Mouse (Mus musculus): ENCODE data around the gene Rbm15b.

Rbm15b gene

DNA sequence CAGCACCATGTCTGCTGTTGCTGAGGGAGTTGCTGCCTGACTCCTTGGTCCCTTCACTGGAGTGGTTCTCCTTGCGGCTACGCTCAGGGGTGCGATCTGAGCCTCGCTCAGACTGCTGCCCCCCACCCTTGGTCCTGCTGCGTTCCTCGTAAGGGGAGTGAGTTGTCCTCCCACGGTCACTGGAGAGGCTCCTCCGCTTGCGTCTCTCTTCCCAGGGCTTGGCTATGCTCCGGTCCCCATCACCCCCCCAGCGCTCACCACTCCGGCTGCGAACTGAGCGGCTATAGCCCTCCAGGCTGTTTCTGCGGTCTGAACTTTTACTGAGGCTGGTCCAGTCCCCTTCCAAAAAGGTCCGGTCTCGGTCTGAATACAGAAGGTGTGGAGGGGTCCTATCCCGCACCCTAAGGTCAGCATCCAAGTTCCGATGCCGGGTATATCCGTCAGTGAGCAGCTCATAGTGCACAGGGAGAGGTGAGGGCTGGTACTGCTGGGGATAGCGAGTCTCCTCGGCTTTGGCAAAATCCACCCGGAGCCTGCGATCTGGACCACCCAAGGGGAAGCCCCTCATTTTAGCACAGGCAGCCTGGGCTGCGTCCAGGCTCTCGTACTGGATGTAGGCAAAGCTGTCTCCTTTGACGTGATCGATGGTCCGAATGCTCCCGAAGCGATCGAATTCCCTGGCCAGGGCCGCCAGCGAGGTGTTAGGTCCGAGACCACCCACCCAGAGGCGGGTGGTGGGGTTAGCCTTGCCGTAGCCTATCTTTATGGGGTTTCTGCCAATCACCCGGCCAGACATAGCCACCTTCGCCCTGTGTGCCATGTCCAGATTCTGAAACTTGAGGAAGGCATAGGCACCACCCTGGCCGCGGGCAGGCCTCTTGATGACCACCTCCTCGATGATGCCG is 2.0 kb downstream of the Rbm15b start:
- peak; percentile 11 for DNase-seq (ENCODE audit: low read depth)

DNA sequence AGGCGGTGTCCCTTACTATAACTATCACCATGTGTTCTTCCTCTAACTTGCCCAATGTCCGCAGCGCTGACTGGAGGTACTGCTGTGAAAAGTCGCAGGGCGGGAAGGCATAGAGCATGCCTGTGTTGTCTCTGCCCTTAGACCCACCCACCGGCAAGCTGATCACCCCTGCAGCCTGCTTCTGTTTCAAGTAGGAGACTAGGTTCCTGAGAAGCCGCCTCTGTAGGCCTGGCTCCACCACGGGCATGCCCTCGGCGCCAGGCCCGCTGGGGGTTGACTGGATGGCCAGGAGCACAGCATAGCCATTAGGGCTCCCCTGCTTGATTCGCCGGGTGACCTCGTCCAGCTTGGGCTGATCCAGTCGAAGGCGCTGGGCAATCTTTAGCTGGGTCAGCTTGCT is 2.9 kb downstream of the Rbm15b start:
- no peak for DNase-seq (ENCODE audit: low read depth)

DNA sequence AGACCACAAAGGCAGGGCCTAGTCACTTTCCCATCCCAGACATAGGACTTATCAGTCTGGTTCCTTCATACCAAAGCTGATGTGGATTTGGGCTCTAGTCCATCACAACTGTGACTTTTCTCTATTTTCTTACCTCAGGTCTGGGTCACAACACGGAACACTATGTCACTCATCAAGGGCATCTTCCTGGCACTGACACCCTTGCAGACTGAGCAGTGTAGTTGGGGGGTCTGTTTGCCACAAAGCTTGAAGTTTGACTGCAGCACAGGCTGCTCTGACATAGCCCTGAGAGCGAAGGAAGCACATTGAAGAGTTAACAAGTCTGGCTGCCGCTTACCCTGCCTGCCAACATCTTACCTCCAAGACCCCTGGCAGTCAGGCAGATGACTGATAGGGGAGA is 4.1 kb downstream of the Rbm15b start:
- no peak for DNase-seq (ENCODE audit: low read depth)

DNA sequence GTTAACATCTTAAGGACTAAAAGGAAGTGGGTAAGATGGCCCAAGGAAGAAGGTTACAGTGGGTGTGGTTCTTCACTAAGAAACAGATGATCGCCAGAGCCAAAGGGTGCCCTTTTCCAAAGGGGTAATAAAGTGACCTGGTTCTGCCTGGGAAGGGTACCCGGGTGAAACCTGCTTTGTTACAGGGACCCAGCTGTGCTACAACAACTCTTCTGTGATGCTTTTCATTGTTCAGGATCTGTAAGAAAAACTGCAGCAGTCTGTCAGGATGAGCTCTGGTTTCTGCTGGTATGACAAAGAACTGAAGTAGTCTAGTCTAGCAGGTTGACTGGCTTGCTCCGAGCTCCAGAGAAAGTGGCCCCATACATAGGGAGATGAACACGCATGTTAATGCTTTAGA is 5.1 kb downstream of the Rbm15b start:
- no peak for DNase-seq (ENCODE audit: low read depth)

DNA sequence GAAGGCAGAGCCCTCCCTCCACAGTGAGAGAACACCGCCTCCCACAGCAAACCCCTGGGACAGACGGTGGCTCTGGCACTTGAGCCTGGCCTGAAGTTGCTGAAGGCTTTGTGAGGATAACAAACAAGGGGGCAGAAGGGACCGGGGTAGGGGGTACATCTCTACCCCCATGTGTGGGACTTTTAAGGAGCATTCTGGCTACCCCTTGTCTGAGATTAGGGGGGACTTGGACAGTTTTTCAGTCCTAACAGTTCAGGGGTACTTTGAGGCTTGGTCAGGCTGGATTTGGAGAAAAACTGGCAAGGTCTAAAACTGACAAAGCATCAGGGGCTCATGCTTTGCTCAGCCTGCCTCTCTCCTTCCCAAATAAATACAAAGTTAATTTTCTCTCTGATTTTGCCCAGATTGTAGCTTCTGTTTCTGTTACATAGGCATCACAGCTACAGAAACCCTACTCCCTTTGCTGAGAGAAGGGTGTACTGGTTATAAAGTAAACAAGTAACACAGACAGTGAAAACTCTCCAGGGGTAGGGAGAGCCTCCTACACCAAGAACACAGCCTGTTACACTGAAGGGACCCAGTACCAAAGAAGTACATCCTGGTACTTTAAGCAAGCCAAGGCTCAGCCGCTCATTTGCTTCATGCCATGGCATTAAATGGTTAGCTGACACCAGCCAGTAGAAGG is 6.0 kb downstream of the Rbm15b start:
- DNase-seq (ENCODE audit: low read depth), result no peak

DNA sequence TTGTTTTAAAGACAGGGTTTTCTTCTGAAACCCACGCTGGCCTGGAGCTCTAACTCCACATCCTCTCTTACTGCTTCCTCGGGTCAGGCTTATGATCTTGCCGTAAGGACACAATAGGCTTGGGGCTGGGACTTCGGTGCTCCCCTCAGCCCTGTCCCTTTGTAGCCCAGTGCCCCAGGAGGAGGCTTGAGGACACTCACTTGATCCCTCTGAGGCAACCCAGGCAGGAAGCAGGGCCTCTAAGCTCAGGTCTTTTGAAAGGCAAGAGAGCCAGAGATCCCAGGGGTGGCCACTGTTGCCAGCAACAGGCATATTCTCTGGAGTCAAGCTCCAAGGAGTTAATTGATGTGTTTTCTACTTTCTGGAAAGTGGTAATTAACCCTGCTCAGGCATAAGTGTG is 7.8 kb downstream of the Rbm15b start:
- DNase-seq (ENCODE audit: low read depth), result no peak

DNA sequence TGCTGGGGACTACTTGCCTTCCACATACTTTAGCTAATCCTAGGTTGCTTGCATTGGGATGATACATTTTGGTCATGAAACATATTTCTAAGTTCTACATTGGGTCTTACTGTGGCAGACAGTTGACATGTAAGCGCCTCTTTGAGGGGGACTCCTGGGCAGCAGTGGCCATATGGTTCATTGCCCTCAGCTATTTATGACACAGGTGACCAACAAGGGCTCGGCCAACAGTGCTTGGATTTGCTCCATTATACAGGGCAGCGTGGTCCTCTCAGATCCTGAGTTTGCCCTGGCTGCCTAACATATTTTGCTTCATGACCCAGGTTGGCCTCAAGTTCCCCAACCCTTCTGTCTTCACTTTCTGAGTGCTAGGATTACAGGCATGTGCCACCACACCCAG is 10.6 kb downstream of the Rbm15b start:
- DNase-seq (ENCODE audit: low read depth), result no peak

DNA sequence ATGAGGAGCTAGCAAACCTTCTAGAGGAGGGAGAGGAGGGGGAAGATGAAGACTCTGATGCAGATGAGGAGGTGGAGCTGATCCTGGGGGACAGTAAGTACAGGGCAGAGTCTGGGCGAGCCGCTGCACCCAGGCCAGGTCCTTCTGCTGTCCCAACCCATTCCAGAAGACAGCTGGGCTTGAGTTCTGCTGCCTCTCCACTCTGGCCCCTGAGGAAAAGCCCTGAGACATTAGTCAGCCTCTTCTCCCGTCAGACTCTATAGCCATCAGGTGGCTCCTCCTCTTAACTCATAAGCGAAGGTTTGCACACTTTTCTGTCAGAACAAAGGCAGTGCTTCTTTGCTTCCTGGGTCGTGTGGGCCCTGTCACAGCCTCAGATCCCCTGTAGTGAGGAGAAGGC is 13.0 kb downstream of the Rbm15b start:
- no peak for DNase-seq (ENCODE audit: low read depth)

DNA sequence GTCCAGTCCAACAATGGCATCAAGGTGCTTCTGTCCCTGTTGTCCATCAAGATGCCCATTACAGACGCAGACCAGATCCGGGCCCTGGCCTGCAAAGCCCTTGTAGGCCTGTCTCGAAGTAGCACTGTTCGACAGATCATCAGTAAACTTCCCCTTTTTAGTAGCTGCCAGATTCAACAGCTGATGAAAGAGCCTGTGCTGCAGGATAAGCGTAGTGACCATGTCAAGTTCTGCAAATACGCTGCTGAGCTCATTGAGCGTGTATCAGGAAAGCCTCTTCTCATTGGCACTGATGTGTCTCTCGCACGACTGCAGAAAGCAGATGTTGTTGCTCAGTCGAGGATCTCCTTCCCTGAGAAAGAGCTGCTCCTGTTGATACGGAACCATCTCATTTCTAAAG is 29.2 kb downstream of the Rbm15b start:
- DNase-seq (ENCODE audit: low read depth), result no peak

DNA sequence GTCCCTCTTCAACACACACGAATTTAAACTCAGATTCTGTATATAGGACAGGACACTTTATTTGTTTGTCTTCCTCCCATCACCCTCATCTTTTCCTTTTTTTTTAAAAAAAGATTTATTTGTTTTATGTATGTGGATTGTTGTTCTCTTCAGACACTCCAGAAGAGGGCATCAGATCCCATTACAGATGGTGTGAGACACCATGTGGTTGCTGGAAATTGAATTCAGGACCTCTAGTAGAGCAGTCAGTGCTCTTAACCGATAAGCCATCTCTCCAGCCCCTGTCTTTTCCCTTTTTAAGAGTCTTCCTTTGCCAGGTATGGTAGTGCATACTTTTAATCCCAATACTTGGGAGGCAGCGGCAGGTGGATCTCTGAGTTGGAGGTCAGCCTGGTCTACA is 30.6 kb downstream of the Rbm15b start:
- DNase-seq (ENCODE audit: low read depth), result no peak

DNA sequence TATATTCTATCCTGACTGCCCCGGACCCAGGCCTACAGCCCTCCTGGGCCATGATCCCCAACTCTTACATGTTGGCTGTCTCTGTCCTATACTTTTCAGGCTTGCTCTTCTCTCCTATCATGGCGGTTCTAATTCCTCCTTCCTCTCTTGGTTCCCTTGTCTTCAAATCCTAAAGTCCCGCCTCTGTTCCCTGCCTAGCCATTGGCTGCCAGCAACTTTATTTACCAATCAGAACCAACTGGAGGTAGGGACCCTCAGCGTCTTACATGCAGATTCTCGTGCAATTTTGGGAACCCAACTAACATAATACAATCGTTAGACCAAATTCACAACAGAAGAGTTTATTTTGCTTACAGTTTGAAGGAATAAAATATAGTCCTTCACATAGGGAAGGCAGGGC is 44.4 kb downstream of the Rbm15b start:
- DNase-seq (ENCODE audit: low read depth), result no peak

DNA sequence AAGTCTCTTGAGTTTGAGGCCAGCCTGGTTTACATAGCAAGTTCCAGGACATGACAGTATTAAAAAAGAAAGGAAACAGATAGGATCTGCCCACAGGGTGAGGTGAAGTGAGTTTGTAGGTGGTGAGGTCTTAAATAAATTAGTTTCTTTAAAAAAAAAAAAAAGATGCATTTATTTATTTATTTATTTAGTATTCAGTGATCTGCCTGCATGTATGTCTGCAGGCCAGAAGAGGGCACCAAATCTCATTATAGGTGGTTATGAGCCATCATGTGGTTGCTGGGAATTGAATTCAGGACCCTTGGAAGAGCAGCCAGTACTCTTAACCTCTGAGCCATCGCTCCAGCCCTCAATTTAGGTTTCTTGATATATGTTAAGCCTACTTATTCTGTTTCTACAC is 46.7 kb downstream of the Rbm15b start:
- no peak for DNase-seq (ENCODE audit: low read depth)

All from NIH3T3 (cell line).